Mouse (Mus musculus) gastrocnemius, postnatal 36 days (tissue): ENCODE measurements around the gene St14. TPM values are rescaled to one million over a fixed set of nuclear protein-coding genes. Genes with fewer than 3 reads are reported as not detected.
"Not testable (repeated sequence)": the region's sequence is repeated elsewhere in the genome, so short reads cannot be mapped to it uniquely, and the experiment has no call there.

Experiments used
- DNase-seq, 2 experiments: peaks; one replicate each; pipeline ENCODE4 v3.0.0; 2022
- intact Hi-C: fragments of 180-260 bp; cut with DNase I; formaldehyde crosslinking; loops from one replicate; pipeline ENCODE4 v1.15.1; 2025
- long read RNA-seq, 2 experiments: library from polyadenylated mRNA; stranded (forward); transcript quantifications; one replicate each; pipeline ENCODE4 v2.0.0; 2021
- total RNA-seq, 2 experiments: library from RNA; stranded (reverse); gene quantifications; 2 replicates each; pipeline ENCODE4 v1.2.3; 2021

The St14 gene
- not detected for total RNA-seq
- long read RNA-seq, experiment 1, result 0 reads
- long read RNA-seq, experiment 2, result 0 reads

GRCm38 (mm10) chr9:31131205-31131968 is at the start of gene St14:
TSS of gene St14 (minus strand) at chr9:31131853.
- intact Hi-C loops, result no loop called here
- DNase-seq, result no peak

- intact Hi-C loops, result no loop called here
- DNase-seq, result no peak
These were observed 46.0 kb upstream of the St14 start for GRCm38 (mm10) chr9:31177692-31178091.

GRCm38 (mm10) chr9:31176379-31177130 is 44.9 kb upstream of the St14 start:
- intact Hi-C loops, result no loop called here
- peak; percentile 64 to 71 for DNase-seq

GRCm38 (mm10) chr9:31175978-31176377 is 44.3 kb upstream of the St14 start:
- intact Hi-C loops, result no loop called here
- no peak for DNase-seq

- no peak for DNase-seq
- intact Hi-C loops, result no loop called here
These were observed 43.7 kb upstream of the St14 start for GRCm38 (mm10) chr9:31175346-31175745.

GRCm38 (mm10) chr9:31168356-31169093 is 36.9 kb upstream of the St14 start:
- intact Hi-C loops, result loop anchor here (5.0 kb wide), 1 partner anchor 39 kb away; no protein-coding TSS in a partner anchor
- DNase-seq, result no peak

- intact Hi-C loops, result loop anchor here (5.0 kb wide), 1 partner anchor 40 kb away; no protein-coding TSS in a partner anchor
- no peak for DNase-seq
These were observed 35.7 kb upstream of the St14 start for GRCm38 (mm10) chr9:31167305-31167704.

- not testable (repeated sequence) for DNase-seq
- intact Hi-C loops, result loop anchor here (5.0 kb wide), 1 partner anchor 42 kb away; no protein-coding TSS in a partner anchor
These were observed 33.9 kb upstream of the St14 start for GRCm38 (mm10) chr9:31165505-31165904.

GRCm38 (mm10) chr9:31163327-31163726 is 31.7 kb upstream of the St14 start:
- intact Hi-C loops, result loop anchor here (5.0 kb wide), 1 partner anchor 129 kb away; no protein-coding TSS in a partner anchor
- no peak for DNase-seq

GRCm38 (mm10) chr9:31162911-31163310 is 31.3 kb upstream of the St14 start:
- intact Hi-C loops, result loop anchor here (5.0 kb wide), 1 partner anchor 129 kb away; no protein-coding TSS in a partner anchor
- DNase-seq, result no peak

GRCm38 (mm10) chr9:31159910-31160309 is 28.3 kb upstream of the St14 start:
- intact Hi-C loops, result loop anchor here (5.0 kb wide), 1 partner anchor 132 kb away; no protein-coding TSS in a partner anchor
- DNase-seq, result no peak

GRCm38 (mm10) chr9:31156594-31156993 is 24.9 kb upstream of the St14 start:
- DNase-seq, result no peak
- intact Hi-C loops, result no loop called here

GRCm38 (mm10) chr9:31151050-31151449 is 19.4 kb upstream of the St14 start:
- no peak for DNase-seq
- intact Hi-C loops, result loop anchor here (2.0 to 5.0 kb wide), 2 partner anchors 198 to 251 kb away; no protein-coding TSS in a partner anchor

- intact Hi-C loops, result no loop called here
- no peak for DNase-seq
These were observed 16.5 kb upstream of the St14 start for GRCm38 (mm10) chr9:31148135-31148534.

GRCm38 (mm10) chr9:31145272-31145925 is 13.7 kb upstream of the St14 start:
- DNase-seq, result no peak
- intact Hi-C loops, result no loop called here

GRCm38 (mm10) chr9:31142924-31143323 is 11.3 kb upstream of the St14 start:
- no peak for DNase-seq
- intact Hi-C loops, result no loop called here

GRCm38 (mm10) chr9:31133131-31133530 is 1.5 kb upstream of the St14 start:
- intact Hi-C loops, result no loop called here
- DNase-seq, result no peak

GRCm38 (mm10) chr9:31130357-31131204 is 1.1 kb downstream of the St14 start:
- intact Hi-C loops, result no loop called here
- DNase-seq, result no peak

GRCm38 (mm10) chr9:31129956-31130355 is 1.7 kb downstream of the St14 start:
- intact Hi-C loops, result no loop called here
- no peak for DNase-seq
